Mouse (Mus musculus) retina, postnatal 7 days (tissue): ENCODE data around the gene Tpr.

Experiments used
- DNase-seq: peaks from one replicate; pipeline ENCODE4 v3.0.0-alpha.2; 2012; ENCODE audit warnings: low read depth, low spot score

Tpr gene

DNA sequence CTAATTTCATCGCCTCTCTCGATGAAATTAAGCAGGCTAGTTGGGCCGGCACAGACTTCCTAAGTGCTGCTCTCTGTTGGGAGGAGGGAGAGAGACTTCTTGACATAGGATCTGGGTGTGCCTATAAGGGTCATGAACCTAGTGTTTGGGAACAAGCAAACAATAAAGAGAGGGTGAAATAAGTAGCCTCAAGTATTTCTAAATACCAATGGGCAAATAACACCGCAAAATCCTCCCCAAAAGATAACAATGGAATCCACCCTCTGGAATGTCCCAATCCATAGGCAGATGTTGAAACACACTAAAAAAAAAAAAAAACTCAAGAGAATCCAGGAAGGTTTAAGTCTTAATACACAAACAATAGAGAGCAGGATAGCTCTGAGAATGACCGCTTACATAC, 70.4 kb downstream of the Tpr start:
- no peak for DNase-seq

DNA sequence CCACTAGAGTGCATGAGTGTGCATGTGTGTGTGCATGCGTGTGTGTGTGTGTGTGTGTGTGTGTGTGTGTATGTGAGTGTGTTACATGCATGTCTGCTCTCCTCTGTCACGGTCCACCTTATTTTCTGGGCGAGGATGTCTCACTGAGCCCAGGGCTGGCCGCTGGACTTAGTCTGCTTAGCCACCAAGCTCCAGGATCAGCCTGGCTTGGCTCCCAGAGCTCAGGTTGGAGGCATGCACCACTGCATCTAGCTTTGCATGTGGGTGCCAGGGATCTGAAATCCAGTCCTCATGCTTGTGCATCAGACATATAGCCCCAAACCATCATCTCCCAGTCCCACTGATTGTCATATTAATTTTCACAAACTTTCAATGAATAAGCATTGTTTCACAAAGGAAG, 71.1 kb downstream of the Tpr start:
- DNase-seq: no peak

DNA sequence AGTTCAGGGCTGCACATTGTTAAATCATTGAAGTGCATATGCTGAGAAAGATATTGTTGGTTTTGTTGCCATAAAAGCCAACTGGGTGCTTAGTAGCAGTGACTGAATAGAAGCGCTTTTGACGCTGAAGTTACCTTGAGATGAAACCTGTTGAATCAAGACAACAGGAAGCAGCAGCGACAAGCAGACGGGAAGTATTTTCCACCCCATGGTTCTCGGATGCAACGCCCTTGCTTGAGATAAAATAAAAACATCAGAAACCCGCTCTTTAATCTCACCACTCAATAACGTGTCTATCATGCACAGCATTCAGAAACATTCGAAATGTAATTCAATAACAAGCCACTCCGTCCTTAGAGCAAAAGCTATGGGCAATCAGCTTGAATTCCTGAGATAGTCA, 72.7 kb downstream of the Tpr start:
- no peak for DNase-seq

GRCm38 (mm10) chr1:150466132-150466531, 73.5 kb downstream of the Tpr start, which contains the start of gene Prg4:
Gene Prg4 (minus strand): TSS chr1:150466165.
- no peak for DNase-seq

DNA sequence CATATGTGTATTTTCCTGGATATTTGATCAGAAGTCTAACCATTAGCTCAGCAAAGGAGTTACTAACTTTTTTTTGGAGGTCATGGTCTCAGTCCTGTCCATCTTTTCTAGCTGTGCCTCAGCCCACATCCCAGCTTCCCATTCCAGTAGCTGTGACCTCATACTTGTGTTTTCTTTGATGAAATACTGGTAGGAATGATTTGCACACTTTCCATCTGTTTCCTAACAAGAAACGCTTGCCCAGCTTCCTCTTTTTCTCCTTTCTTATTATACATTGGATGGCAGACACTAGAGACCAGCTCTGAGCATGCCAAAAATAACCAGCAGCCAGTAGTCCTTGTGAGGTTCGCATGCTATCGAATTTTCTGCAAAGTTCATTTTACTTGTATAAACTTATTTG, 77.4 kb downstream of the Tpr start:
- DNase-seq: no peak

GRCm38 (mm10) chr1:150472525-150472924, 79.9 kb downstream of the Tpr start:
- no peak for DNase-seq

DNA sequence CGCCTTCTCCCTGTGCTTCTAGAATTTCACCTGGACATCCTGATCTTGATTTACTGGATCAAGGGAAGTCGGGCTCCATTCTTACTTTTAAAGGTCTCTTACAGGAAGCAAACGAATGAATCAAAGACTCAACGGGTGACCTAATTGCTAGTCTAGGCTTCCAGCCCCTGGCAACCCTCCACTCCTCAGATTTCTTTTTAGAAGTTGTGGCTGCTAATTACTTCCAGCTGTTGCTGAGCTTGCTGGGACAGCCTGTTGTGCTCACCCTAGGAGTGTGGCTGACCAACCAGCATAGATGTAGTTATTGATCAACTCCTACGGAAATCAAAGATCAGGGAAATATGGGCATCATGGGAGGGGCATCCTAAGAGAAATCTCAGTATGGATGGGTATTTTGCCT, 88.0 kb downstream of the Tpr start:
- DNase-seq: no peak

- no peak for DNase-seq
Observed at GRCm38 (mm10) chr1:150489148-150489547, 96.5 kb downstream of the Tpr start.

DNA sequence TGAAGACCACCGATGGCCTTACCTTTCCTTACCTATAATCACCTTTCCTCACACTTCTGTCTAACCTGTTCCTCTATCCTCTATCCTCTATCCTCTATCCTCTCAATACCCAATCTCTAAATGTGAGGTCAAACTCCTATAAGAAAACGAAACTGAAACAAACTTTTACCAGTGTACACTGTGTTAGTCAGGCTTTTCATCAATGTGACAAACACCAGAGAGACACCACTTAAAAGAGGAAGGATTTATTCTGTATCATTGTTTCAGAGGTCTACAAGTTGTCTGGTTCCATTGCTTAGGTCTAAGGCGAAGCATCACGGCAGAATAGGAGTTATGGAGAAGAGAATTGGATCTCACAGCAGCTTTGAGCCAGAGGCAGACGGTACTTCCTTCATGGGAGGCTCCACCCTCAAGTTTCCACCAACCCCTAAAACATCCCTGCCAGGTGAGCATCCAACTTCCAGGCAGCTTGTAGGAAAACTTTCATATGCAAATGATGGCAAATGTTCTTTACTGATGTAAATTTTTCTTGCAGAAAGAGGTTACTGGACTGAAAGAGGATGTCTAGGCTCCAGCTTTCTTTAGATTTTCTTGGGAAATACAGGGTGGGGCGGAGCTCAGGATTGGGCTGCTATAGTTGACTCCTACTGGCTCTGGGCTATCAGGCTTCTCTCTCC, 104.1 kb downstream of the Tpr start:
- no peak for DNase-seq

- no peak for DNase-seq
Observed at GRCm38 (mm10) chr1:150497690-150498089, 105.1 kb downstream of the Tpr start.

DNA sequence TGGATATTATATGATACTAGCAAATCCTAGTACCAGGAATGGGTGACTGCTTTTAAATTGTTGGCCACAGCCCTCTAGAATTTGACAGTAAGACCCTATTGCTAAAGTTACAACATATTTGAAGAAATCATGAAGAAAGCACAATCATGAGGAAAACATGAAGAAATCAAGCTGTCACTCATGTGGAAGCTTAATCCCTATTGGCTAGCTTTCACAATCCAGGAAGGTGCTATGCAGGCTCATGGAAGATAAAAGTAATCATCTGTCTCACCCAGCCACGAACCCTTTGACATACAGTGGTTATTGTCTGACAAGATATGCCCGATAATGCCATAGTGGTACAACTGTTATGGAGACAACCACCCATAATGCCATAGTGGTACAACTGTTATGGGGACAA, 105.5 kb downstream of the Tpr start:
- no peak for DNase-seq
